Mouse (Mus musculus) splenic B cell, adult 2 months (primary cell): ENCODE data around the gene Med27.

Experiments
- DNase-seq: peaks from one replicate; pipeline ENCODE4 v3.0.0-alpha.2; 2011; ENCODE audit warnings: low read depth, low spot score
- H3K27me3 ChIP-seq: 2 replicates; pipeline ENCODE4 v1.6.1; 2012; ENCODE audit warnings: mild to moderate bottlenecking, low read length, moderate library complexity, mixed read lengths; ENCODE audit not compliant: control insufficient read depth, poor library complexity, insufficient read depth, severe bottlenecking
- H3K36me3 ChIP-seq: 2 replicates; pipeline ENCODE4 v1.6.1; 2012; ENCODE audit warnings: mild to moderate bottlenecking, low read length, moderate library complexity, mixed read lengths; ENCODE audit not compliant: control insufficient read depth, poor library complexity, insufficient read depth, severe bottlenecking

Med27 gene

DNA sequence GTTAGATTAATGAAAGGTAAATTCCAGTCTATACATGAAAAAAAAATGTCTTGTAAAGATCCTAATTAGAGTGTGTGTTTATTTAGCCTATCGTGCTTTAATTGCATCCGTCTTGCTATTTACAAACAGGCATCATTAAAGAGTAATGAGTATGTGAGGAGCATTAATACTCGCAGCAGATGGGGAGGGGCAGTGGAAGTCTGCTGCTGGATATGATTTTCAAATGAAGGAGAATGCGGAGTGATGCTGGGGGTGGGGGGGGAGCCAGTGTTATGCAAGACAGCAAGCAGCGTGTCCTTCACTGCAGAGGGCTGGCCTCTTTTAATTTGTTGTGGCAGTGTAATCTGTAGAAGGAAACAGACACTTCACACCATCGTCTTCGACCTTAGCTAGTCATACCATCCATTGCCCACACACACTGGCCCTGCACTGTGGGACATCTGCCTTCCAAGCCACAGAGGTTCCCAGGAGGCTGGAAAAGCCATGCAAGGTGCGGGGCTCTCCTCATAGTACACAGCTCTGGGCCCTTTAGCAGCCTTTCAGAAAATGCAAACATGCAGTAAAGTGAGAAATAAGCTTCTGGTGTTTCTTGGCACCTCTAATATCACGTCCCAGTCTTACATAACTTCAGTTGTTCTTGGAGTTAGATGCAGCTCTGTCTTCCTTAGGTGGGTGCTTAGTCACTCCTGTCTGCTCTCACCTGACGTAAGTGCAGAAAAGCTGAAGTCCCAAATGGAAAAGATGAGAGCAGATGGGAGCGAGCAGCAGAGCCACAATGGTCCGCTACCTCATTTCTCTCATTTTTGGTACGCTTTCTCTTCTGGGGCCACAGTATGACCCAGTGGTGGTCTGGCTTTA lies 142.0 kb downstream of the Med27 start:
- DNase-seq = no peak
- Histone ChIP-seq H3K36me3 (no peaks in the 10 kb centered on the region), H3K27me3 (no peaks in the 10 kb centered on the region)

GRCm38 (mm10) chr2:29491656-29492055 lies 145.0 kb downstream of the Med27 start:
- Histone ChIP-seq H3K36me3 (no peaks in the 10 kb centered on the region), H3K27me3 (no peaks in the 10 kb centered on the region)
- no peak for DNase-seq

- Histone ChIP-seq H3K27me3 (no peaks in the 10 kb centered on the region), H3K36me3 (no peaks in the 10 kb centered on the region)
- DNase-seq = no peak
Observed at GRCm38 (mm10) chr2:29493396-29494031, 146.9 kb downstream of the Med27 start.

DNA sequence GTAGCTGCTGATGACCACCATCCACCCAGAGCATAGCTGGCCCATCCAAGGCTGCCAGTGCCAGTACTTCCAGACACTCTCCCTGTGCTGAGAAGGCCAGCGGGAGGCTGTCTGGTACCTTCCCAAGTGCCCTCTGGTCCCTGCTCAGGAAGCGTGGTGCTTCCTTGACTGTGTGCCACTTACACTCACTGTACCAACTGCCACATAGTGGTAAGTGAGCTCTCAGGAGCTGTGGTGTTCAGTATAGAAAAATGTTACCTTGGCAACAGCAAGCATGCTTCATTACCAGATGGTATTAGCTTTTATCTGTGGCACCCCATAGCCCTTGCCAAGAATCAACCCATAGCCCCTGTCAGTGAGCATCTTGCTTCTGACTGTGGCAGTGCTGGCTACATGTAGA lies 148.7 kb downstream of the Med27 start:
- Histone ChIP-seq H3K27me3 (no peaks in the 10 kb centered on the region), H3K36me3 (no peaks in the 10 kb centered on the region)
- no peak for DNase-seq

DNA sequence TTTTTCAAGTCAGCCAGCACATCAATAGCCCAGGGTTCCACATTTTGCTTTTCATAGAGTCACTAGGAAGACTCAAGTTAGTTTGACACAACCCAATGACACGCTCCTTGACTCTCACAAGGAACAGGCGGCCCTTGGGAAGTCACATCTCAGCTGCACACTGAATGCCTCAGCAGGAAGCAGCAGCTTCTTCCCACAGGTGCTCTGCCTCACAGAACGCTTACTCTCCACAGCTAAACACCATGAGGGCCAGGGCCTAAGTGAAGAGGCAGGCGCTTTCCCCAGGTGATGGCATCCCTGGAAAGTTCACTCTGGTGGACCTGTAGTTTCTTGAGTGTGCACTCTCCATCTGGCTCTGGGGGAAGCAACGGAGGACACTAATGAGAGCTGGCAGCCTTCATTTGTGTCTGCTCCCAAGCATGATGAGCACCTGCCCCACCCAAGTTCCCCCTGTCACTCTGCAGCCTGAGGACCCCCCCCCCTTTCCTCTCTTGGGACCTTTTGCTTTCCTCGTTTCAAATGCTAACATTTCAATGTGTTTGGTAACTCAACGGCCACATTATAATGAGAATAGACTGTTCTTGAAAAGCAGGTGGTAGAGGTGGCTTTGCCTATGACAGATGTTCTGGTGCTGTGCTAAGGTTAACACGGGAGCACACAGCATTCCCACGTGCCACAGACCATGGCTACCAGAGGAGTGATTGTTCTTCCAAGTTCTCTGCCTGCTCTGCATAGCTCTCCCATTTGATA lies 154.2 kb downstream of the Med27 start:
- no peak for DNase-seq
- Histone ChIP-seq H3K36me3 (no peaks in the 10 kb centered on the region), H3K27me3 (no peaks in the 10 kb centered on the region)

- DNase-seq = no peak
- no peaks in the 10 kb centered on the region for H3K36me3 ChIP-seq
- no peaks in the 10 kb centered on the region for H3K27me3 ChIP-seq
Observed at GRCm38 (mm10) chr2:29501381-29501780, 154.8 kb downstream of the Med27 start.

- no peaks in the 10 kb centered on the region for H3K27me3 ChIP-seq
- no peaks in the 10 kb centered on the region for H3K36me3 ChIP-seq
- no peak for DNase-seq
Observed at GRCm38 (mm10) chr2:29504848-29505247, 158.2 kb downstream of the Med27 start.

DNA sequence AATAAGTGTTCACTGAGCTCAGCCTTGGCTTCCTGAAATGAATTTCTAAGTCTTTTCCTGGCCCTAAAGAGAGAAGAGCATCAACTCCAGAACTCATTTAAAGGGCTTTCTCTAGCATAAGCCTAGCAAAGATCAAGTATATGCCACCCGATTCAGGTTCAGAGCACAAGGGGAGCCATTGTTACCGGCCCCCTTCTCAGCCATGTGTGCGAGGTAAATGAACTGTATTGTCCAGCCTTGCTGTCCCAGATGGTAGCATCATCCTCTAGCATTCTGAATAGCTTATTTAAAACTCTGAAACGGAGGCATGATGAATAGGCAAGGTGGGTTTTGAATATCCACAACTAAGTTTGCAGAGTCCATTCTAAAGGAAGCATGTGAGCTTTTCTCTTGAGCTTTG lies 159.8 kb downstream of the Med27 start:
- no peak for DNase-seq
- Histone ChIP-seq H3K36me3 (no peaks in the 10 kb centered on the region), H3K27me3 (no peaks in the 10 kb centered on the region)

DNA sequence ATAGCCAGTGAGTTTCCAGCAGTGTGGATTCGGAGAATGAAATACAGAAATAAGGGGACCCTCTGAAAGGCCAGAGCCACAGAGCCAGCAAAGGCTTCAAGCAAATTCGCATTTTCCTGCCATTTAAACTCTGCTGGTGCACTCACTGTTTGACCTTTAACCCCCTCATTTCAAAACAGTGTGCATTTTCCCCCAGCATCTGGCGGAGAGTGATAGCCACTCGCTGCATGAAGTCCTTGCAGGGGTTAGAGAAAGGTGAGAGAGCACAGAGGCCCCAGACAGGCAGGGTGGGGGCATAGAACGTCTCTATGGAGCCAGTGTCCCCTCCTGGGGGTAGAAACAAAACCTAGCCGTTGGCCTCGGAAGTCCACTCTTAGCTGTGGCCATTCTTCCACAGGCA lies 166.5 kb downstream of the Med27 start:
- no peak for DNase-seq
- Histone ChIP-seq H3K36me3 (no peaks in the 10 kb centered on the region), H3K27me3 (no peaks in the 10 kb centered on the region)

- Histone ChIP-seq H3K36me3 (no peaks in the 10 kb centered on the region), H3K27me3 (no peaks in the 10 kb centered on the region)
- no peak for DNase-seq
Observed at GRCm38 (mm10) chr2:29514836-29515235, 168.2 kb downstream of the Med27 start.

DNA sequence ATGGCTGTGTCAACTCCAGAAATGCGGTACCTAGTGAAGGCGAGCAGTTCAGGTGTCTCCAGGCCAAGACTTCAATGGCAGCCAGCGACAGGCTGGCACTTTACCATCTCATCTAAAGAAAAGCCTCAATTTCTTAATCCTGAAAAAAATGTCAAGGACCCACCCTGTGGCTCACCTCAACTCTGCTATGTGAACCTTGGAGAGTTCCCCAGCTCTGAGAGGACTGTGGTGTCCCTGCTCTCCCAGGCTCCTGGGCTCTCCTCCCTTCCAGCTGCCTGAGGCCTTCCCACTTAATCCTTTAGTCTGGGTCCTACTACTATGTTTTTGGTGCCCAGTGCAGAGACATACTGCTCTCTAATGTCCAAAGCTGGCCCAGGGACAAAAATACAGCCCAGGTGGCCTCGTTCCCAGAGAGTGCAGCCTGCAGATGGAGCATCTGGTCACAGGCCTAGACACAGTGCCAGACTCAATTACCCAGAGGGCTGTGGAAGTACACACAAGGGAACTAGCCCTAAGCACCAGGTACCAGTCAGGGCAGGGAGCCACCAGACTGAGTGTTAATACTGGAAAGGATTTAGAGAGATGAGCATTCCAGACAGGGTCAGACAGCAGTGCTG lies 169.3 kb downstream of the Med27 start:
- no peaks in the 10 kb centered on the region for H3K36me3 ChIP-seq
- DNase-seq = no peak
- H3K27me3 ChIP-seq = no peaks in the 10 kb centered on the region

DNA sequence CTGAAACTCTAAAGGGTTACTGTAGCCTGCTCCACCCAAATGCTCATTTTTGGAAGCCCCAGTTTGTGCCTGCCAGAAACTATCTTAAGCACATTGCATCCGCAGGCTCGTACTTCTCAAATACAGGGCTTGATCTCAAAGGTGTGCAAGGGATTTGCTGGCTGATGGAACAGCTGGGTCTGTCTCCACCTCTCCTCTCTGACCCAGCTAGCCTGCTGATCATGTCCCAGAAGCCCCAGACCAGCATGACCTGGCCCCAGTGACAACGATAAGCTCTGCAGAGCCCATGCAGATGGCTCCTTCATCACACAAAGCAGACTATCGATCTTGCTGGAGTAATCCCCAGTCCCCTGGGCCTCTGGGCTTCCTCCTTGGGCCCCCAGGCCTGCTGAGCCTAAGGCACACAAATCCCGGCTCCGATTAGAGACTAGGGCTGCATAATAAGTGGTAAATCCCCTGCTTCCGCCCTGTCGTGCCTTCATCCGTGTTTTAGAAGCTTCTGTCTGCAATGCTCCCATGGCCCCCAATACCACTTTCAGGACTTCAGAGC lies 170.1 kb downstream of the Med27 start:
- no peaks in the 10 kb centered on the region for H3K36me3 ChIP-seq
- no peak for DNase-seq
- H3K27me3 ChIP-seq = no peaks in the 10 kb centered on the region

DNA sequence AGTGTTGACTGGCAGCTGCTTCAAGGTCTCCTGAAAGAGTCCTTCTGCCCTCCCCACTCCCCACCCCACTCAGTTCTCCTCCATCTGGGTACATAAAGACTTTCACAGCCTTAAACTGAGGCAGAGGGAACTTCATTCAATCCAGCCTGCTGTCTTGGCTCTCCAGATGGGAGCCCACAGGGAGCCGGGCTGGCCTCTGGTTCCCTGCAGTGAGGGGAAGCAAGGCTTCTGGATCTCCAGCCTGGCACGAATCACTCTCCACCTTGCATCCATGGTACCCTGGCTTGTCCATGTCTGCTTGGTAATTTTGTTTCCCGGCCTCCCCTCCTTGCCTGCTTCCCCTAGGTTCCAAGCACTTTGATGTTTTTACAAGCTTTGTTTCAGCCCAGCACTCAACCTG lies 172.8 kb downstream of the Med27 start:
- Histone ChIP-seq H3K36me3 (no peaks in the 10 kb centered on the region; the same call in 1 of the 2 replicates), H3K27me3 (no peaks in the 10 kb centered on the region)
- no peak for DNase-seq

DNA sequence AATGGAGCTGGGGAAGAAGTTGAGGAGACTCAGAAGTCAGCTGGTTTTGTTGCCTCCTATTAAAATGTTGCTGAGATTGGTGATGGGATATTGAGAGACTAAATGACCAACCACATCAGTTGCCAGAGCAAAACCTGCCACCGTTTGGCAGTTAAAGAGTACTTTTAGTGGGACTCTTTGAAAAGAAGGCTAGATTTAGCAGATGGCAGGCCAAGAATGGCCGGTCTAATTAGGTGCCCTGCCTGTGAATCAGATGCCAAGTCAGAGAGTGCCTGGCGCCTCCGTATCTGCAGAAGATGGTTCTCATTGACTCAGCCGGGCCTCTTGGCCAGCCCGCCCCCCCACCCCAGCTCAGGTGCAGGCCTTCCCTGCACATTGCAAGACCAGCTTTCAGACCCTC lies 173.6 kb downstream of the Med27 start:
- Histone ChIP-seq H3K27me3 (no peaks in the 10 kb centered on the region), H3K36me3 (no peaks in the 10 kb centered on the region; the same call in 1 of the 2 replicates)
- DNase-seq = no peak
